Mouse (Mus musculus) stomach, embryonic 14.5 days (tissue): Measurements from ENCODE around the gene Aaed1. TPM values are rescaled to one million over a fixed set of nuclear protein-coding genes. Genes with fewer than 3 reads are reported as not detected.
A peak's percentile ranks its signal among the peaks of the same experiment; 100 is the strongest.

Experiments used
- ATAC-seq: fragments of 200-750 bp; cut with Nextera tagmentation; 2 replicates; pipeline ENCODE4 v1.8.0; 2017; ENCODE audit warnings: low read depth, moderate TSS enrichment; ENCODE audit not compliant: insufficient number of reproducible peaks, insufficient read depth, low FRiP score
- H3K27ac ChIP-seq: fragments of 300-500 bp; sonication (generic); 2 replicates; pipeline ENCODE4 v1.5.1; 2014; ENCODE audit warnings: mild to moderate bottlenecking, low read length, moderate library complexity, mixed read lengths
- H3K27me3 ChIP-seq: fragments of 300-500 bp; sonication (generic); 2 replicates; pipeline ENCODE4 v1.6.1; 2014; ENCODE audit warnings: low read length, control low read depth, mixed read lengths; ENCODE audit not compliant: control insufficient read depth, insufficient read depth
- H3K36me3 ChIP-seq: fragments of 300-500 bp; sonication (generic); 2 replicates; pipeline ENCODE4 v1.6.1; 2014; ENCODE audit warnings: mild to moderate bottlenecking, control low read depth, low read length, moderate library complexity, mixed read lengths; ENCODE audit not compliant: control insufficient read depth, insufficient read depth
- H3K4me1 ChIP-seq: fragments of 300-500 bp; sonication (generic); 2 replicates; pipeline ENCODE4 v1.6.1; 2014; ENCODE audit warnings: low read length, control low read depth, mixed read lengths; ENCODE audit not compliant: control insufficient read depth, insufficient read depth
- H3K4me2 ChIP-seq: fragments of 300-500 bp; sonication (generic); replicated peaks from 2 replicates; pipeline ENCODE4 v1.6.1; 2014; ENCODE audit warnings: low read depth, low read length, control low read depth
- H3K4me3 ChIP-seq: fragments of 300-500 bp; sonication (generic); 2 replicates; pipeline ENCODE4 v1.5.1; 2014; ENCODE audit warnings: low read depth, low read length, control low read depth
- H3K9ac ChIP-seq: fragments of 300-500 bp; sonication (generic); replicated peaks from 2 replicates; pipeline ENCODE4 v1.6.1; 2014; ENCODE audit warnings: low read depth, mild to moderate bottlenecking, control low read depth, low read length, moderate library complexity, mixed read lengths
- H3K9me3 ChIP-seq: fragments of 300-500 bp; sonication (generic); 2 replicates; pipeline ENCODE4 v1.6.1; 2016; ENCODE audit warnings: low read depth, low read length, control low read depth; ENCODE audit not compliant: control insufficient read depth
- WGBS: fragments of 180-500 bp; shearing (Covaris S2); extraction: QIAGEN DNeasy Blood & Tissue Kit; methylation state at CpG from one replicate; pipeline ENCODE4 v1.1.7; 2014; 5-methylcytosine and 5-hydroxymethylcytosine counted together
- polyA plus RNA-seq: library from polyadenylated mRNA; unstranded; fragments of >200 nt; fragmentation: Nextera tagmentation; extraction: Ambion mirVana; gene quantifications from 2 replicates; pipeline ENCODE4 v1.2.1, GENCODE M21; 2014

Aaed1 gene
- polyA plus RNA-seq, result 62.3 and 68.3 TPM in 2 replicates

DNA sequence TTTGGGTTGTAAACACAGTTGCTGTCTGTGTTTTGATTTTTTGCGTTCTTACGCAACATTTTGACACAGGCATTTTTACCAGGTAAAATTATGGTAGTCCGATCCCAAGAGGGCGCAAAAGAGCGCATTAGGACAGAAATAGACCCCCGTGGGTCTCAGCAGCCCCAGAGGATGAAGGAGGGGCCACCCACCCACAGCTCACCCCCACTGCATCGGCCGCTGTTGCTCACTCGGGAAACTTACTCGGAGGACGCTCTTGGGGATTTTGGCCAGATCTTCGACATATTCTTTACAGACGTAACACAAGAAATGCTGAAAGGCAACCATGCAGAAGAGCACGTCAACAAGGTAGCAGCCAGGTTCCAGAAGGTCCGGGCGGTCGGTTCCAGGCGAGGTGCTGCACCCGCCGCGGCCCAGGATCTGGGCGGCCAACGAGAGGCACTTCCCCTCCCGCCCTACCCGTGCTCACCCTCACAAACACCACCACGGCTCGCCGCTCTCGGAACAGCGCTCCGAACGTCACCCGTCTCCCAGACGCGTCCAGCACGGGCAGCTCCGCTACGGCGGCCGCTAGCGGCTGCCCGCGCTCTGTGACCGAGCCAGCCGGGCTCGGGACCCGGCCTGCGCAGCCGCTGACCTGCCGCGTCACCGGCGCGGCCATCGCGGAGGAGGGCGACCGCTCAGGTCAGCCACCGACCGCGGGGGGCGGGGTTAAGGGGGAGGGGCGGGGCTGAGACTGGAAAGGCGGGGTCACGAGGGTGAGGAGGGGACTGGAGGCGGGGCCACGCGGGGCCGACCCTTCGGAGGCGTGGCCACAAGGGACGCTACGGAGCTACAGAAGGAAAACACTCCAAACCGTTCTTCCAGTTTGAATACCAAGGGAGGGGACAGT lies at the start of gene Aaed1:
Aaed1 (minus strand) TSS at position 687 of the 892 bp plus-strand sequence.
- ATAC-seq, result peak; percentile 87
- no peaks in the 10 kb centered on the region for H3K9me3 ChIP-seq
- under 1% methylated on average over 67 of the region's 74 CpGs for WGBS
- peak within 1 kb of the TSS; percentile 33 for H3K4me2 ChIP-seq
- no peaks in the 10 kb centered on the region for H3K27me3 ChIP-seq
- peak within 1 kb of the TSS; percentile 77 for H3K4me3 ChIP-seq
- H3K4me1 ChIP-seq, result peaks cover 15% of the 10 kb centered on the region; the same call in 1 of the 2 replicates
- peak within 1 kb of the TSS; percentile 87 for H3K27ac ChIP-seq
- peaks cover 11% of the 10 kb centered on the region for H3K36me3 ChIP-seq
- H3K9ac ChIP-seq, result peak within 1 kb of the TSS; percentile 72

DNA sequence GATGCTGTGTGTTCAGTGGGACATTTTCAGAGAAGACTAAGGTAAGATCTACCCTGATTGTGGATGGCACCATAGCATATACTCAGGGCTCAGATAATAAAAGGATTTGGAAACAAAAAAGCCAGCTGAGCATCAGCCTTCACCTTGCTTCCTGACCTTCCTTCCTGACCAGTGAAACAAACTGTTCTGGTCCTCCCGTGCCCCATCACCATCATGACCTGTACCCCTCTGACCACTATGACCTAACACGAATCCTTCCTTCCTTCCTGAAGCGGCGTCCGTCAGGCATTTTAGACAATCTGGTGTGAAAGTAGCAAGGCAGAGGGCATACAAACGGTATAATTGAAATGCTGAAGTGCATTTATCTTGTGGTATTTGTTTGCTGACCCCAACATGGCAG lies 49.6 kb upstream of the Aaed1 start:
- no peak for ATAC-seq
- Histone ChIP-seq H3K9me3 (no peaks in the 10 kb centered on the region), H3K36me3 (peaks cover 39% of the 10 kb centered on the region; the same call in 1 of the 2 replicates), H3K4me3 (no peak overlapping the region), H3K4me2 (no peak overlapping the region), H3K27me3 (no peaks in the 10 kb centered on the region), H3K9ac (no peak overlapping the region), H3K27ac (no peak overlapping the region), H3K4me1 (no peaks in the 10 kb centered on the region)
- whole genome bisulfite sequencing, result 84% methylated on average over 6 of the region's 6 CpGs

DNA sequence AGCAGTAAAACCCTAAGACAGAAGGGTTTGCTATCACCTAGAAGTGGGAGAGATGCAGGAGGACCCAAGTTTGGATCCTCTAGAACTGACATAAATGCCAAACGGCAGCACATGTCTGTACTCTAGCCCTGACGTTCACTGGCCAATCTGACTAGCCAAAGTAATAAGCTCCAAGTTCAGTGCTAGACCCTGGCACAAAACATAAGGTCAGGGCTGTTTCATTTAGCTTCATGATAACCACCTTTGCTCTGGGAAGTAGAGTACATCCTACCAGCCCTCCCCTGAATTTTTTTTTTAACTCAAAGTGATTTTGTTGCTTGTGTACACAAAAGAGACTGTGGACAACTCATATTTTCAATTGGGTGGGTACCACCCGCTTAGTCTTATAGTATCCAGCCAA lies 48.5 kb upstream of the Aaed1 start:
- Histone ChIP-seq H3K27ac (no peak overlapping the region), H3K9me3 (no peaks in the 10 kb centered on the region), H3K4me3 (no peak overlapping the region), H3K27me3 (no peaks in the 10 kb centered on the region), H3K4me1 (no peaks in the 10 kb centered on the region), H3K36me3 (peaks cover 29% of the 10 kb centered on the region; the same call in 1 of the 2 replicates), H3K9ac (no peak overlapping the region), H3K4me2 (no peak overlapping the region)
- no peak for ATAC-seq
- WGBS, result 91% methylated on average over 3 of the region's 3 CpGs

DNA sequence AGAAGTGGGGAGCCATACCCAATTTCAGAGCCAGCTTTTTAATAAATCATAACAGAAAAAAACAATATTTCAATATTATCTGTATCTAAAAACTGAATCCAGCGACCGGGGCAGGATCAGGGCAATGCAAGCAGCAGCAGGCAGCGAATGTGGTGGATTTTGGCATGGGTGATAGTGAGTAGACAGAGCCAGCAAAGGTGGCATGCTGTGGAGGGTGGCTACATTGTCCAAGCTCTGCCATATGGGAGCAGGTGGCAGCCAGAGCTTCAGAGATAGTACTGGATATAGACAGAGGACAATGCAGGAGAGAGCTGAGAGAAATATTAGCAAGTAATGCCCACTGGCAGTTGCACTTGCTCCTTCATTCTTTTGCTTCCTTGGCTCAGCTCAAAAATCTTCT lies 47.2 kb upstream of the Aaed1 start:
- H3K4me1 ChIP-seq, result no peaks in the 10 kb centered on the region
- H3K9ac ChIP-seq, result no peak overlapping the region
- no peak for ATAC-seq
- no peaks in the 10 kb centered on the region for H3K27me3 ChIP-seq
- 87% methylated on average over 3 of the region's 3 CpGs for WGBS
- H3K36me3 ChIP-seq, result peaks cover 18% of the 10 kb centered on the region; the same call in 1 of the 2 replicates
- H3K9me3 ChIP-seq, result no peaks in the 10 kb centered on the region
- H3K27ac ChIP-seq, result no peak overlapping the region
- no peak overlapping the region for H3K4me3 ChIP-seq
- no peak overlapping the region for H3K4me2 ChIP-seq

DNA sequence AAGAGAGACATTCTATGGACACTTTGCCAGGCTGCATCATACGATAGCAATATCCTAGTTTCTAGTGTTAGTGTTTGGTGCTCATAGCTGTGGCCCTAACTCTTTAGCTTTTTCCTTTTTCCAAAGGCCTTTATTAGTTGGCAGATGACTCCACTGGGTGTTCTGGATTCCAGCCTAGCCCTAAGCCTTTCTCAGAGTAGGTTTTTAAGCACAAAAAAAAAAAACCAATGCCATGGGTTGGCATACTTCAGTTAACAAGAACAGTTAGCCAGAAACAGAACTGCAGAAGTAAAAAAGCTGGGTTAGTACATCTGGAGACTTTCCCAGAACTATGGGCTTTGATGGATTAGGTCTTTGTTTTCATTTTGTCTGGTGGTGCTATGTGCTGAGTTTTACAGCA lies 46.0 kb upstream of the Aaed1 start:
- ATAC-seq, result no peak
- Histone ChIP-seq H3K4me1 (no peaks in the 10 kb centered on the region), H3K4me3 (no peak overlapping the region), H3K36me3 (peaks cover 10% of the 10 kb centered on the region; the same call in 1 of the 2 replicates), H3K4me2 (no peak overlapping the region), H3K27ac (no peak overlapping the region), H3K27me3 (no peaks in the 10 kb centered on the region), H3K9me3 (no peaks in the 10 kb centered on the region), H3K9ac (no peak overlapping the region)
- 78% methylated on average over 1 of the region's 1 CpGs for WGBS

DNA sequence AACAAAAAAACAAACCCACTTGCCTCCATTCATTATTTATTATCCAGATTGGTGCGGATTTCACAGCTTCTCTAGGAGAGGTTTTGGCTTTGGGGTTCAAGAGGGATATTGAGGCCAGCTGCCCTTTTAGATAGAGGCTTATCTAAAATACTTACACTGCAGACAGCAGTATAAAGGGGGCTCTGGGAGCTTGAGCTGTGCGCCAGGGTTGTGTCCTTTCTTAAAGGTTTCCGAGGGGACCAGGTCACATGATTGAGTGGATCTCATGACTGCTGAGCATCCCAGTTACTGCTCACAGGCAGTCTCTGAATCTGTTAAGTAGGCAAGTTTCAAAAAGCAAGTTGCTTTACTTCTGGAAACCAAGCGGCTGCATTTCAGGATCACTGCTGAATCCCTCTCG lies 44.9 kb upstream of the Aaed1 start:
- H3K9me3 ChIP-seq, result no peaks in the 10 kb centered on the region
- peaks cover 2% of the 10 kb centered on the region; the same call in 1 of the 2 replicates for H3K36me3 ChIP-seq
- H3K4me1 ChIP-seq, result no peaks in the 10 kb centered on the region
- no peak overlapping the region for H3K4me2 ChIP-seq
- H3K27ac ChIP-seq, result no peak overlapping the region
- no peak for ATAC-seq
- H3K9ac ChIP-seq, result no peak overlapping the region
- 72% methylated on average over 5 of the region's 5 CpGs for WGBS
- H3K4me3 ChIP-seq, result no peak overlapping the region
- no peaks in the 10 kb centered on the region for H3K27me3 ChIP-seq

DNA sequence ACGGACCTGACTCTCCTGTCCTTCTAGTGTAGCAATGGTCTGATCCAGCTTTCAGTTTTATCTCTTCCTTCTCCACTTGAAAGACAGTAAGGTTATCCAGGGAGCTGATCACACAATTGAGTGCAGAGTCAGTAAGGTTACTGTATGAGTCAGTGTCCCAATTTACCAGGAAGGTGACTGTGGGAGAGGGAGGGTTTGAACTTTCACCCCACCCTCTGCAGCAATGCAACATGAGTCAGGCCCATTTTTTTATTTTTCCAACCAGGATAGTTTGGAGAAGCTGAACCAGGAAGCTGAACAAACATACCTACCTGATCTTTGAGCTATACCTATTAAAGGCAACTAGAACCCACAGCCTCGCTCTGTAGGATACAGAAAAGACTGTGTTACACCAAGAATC lies 37.0 kb upstream of the Aaed1 start:
- no peaks in the 10 kb centered on the region for H3K27me3 ChIP-seq
- ATAC-seq, result no peak
- no peaks in the 10 kb centered on the region for H3K36me3 ChIP-seq
- 87% methylated on average over 2 of the region's 2 CpGs for WGBS
- no peak overlapping the region for H3K9ac ChIP-seq
- no peak overlapping the region for H3K4me2 ChIP-seq
- H3K4me3 ChIP-seq, result no peak overlapping the region
- H3K9me3 ChIP-seq, result no peaks in the 10 kb centered on the region
- H3K4me1 ChIP-seq, result no peaks in the 10 kb centered on the region
- no peak overlapping the region for H3K27ac ChIP-seq

DNA sequence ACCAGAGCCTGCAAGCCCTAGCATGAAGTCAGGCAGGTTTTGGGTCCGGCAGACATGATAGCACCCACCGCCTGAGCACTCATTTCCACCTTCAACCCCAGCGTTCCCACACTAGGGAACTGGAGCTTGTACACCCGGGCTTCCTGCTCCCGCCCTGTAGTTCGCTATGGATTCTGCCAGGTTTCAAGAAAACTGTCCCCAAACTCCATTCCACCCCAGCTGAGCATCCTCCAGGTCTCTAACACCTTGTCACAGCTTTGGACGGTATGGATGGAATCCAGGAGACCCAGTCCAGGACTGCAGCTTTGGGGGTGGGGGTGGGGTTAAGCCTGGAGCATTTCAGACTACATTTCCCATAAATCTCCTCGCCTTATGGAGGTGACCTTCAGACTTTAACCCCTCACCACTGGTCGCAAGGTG lies 31.6 kb upstream of the Aaed1 start:
- Histone ChIP-seq H3K27ac (no peak overlapping the region), H3K36me3 (no peaks in the 10 kb centered on the region), H3K4me3 (peak overlapping the region; percentile 37), H3K9ac (peak overlapping the region; percentile 36), H3K9me3 (no peaks in the 10 kb centered on the region), H3K4me1 (no peaks in the 10 kb centered on the region), H3K4me2 (peak overlapping the region; percentile 72), H3K27me3 (no peaks in the 10 kb centered on the region)
- 6% methylated on average over 9 of the region's 9 CpGs for WGBS
- peak; percentile 70; the same call in 1 of the 2 replicates for ATAC-seq
